ENCODE assay signal across 19 mouse cellular contexts in genomic region chr8:89541231-89541630, GRCm38 (mm10).
"Had no signal": no experiment of that assay in that cellular context is flagged by ENCODE, and none has a peak within 500 bp of the region (broad histone marks: within the 10 kb centered on the region; RNA-seq: fewer than 3 reads in every experiment).

No protein-coding gene starts in this region.

- H3K27me3 ChIP-seq: lung, embryonic 15.5 days; megakaryocyte, embryonic 14.5 days; midbrain, embryonic 13.5 days; midbrain, embryonic 15.5 days; neural tube, embryonic 12.5 days had no signal

- H3K4me1 ChIP-seq: lung, embryonic 15.5 days; megakaryocyte, embryonic 14.5 days; midbrain, embryonic 13.5 days; midbrain, embryonic 15.5 days had no signal

- DNase-seq: liver, postnatal 0 days; lung, adult 2 months; lung, postnatal 14 days; lung, postnatal 36 days; retina, postnatal 1 day; right cerebral cortex, adult 18-20 months; right cerebral cortex, postnatal 25 days; right cerebral cortex, postnatal 4 days; spleen, adult 18-20 months; thymus, adult 18-20 months; thymus, postnatal 14 days; thymus, postnatal 36 days had no signal

- H3K4me3 ChIP-seq: lung, embryonic 15.5 days; megakaryocyte, embryonic 14.5 days; midbrain, embryonic 13.5 days; midbrain, embryonic 15.5 days; neural tube, embryonic 12.5 days had no signal

- H3K9ac ChIP-seq: liver, postnatal 0 days; lung, embryonic 15.5 days; midbrain, embryonic 13.5 days; midbrain, embryonic 15.5 days; neural tube, embryonic 12.5 days had no signal

- H3K27ac ChIP-seq: lung, embryonic 15.5 days; macrophage; midbrain, embryonic 13.5 days; midbrain, embryonic 15.5 days; neural tube, embryonic 12.5 days had no signal

- H3K36me3 ChIP-seq: lung, embryonic 15.5 days; midbrain, embryonic 13.5 days; midbrain, embryonic 15.5 days; neural tube, embryonic 12.5 days had no signal

- H3K9me3 ChIP-seq: lung, embryonic 15.5 days; midbrain, embryonic 13.5 days; midbrain, embryonic 15.5 days; neural tube, embryonic 12.5 days had no signal

- H3K4me2 ChIP-seq: lung, embryonic 15.5 days; midbrain, embryonic 13.5 days; midbrain, embryonic 15.5 days; neural tube, embryonic 12.5 days had no signal

- ATAC-seq: liver, postnatal 0 days; lung, postnatal 0 days; midbrain, embryonic 13.5 days; midbrain, embryonic 15.5 days had no signal
